Mouse (Mus musculus): Measurements from ENCODE around the gene Brap. TPM values are rescaled to one million over a fixed set of nuclear protein-coding genes. Genes with fewer than 3 reads are reported as not detected.
"Not testable (repeated sequence)": the region's sequence is repeated elsewhere in the genome, so short reads cannot be mapped to it uniquely, and the experiment has no call there.

The Brap gene
- total and polyA plus RNA-seq, 3 experiments: 16.6 to 29.8 (median 27.8) TPM

DNA sequence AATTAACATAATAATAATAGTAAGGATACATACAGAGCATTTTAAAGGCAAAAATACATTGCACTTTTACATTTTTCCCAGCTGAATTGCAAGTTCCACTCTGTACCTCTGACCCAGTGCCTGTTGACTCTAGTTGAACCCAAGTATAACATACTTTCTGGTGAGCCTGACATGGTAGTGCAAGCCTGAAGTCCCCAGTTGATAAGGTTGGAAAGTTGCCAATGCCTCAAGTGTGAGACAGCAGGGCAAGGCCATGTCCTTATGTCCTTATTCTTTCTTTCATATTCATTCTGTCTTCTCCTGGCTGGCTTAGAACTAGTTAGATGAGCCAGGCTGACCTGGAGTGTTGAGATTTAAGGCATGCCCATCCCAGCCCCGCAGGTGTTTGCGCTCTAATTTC is 21.9 kb downstream of the Brap start:
- DNase-seq: no peak
- Histone ChIP-seq H3K36me3 (ENCODE audit: control insufficient read depth, insufficient read depth, low read length) (no peaks in the 10 kb centered on the region), H3K4me3 (no peak overlapping the region), H3K9ac (ENCODE audit: low read depth, low read length) (no peak overlapping the region), H3K27ac (no peak overlapping the region), H3K27me3 (ENCODE audit: control insufficient read depth, insufficient read depth, low read length) (no peaks in the 10 kb centered on the region), H3K4me1 (ENCODE audit: control insufficient read depth, insufficient read depth, low read length) (no peaks in the 10 kb centered on the region), H3K79me2 (replicated peaks; ENCODE audit: control insufficient read depth, insufficient read depth, low read length) (no peaks in the 10 kb centered on the region)
- no peak for TF ChIP-seq CTCF (IDR thresholded peaks at IDR 0.05)
- TF ChIP-seq POLR2A (IDR thresholded peaks at IDR 0.05; ENCODE audit: insufficient read depth, low read depth, low read length): no peak
- no peak for TF ChIP-seq EP300 (IDR thresholded peaks at IDR 0.05; ENCODE audit: insufficient read depth, low read depth, low read length)
- 98% methylated on average over 2 of the region's 2 CpGs for WGBS
- intact Hi-C loops (cut with DNase I): no loop called here

DNA sequence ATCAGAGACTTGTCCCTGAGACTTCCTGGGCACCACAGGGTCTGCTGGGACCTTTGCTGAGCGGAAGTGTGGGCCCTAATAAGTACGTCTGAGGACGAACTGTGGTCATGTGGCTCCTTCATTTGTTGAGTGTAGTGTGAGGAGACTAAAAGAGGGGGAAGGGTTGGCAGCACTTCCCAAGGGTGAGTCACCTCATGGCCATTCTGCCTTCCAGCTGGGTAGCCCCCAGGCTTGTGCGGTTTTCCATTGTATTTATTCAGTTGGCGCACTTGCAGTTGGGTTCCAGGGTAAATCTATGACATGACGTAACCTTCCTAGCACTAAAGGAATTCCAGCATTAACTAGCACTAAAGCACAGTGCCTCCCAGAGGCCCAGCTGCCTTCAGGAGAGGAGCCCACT is 25.1 kb downstream of the Brap start:
- Histone ChIP-seq H3K27me3 (ENCODE audit: control insufficient read depth, insufficient read depth, low read length) (no peaks in the 10 kb centered on the region), H3K9ac (ENCODE audit: low read depth, low read length) (no peak overlapping the region), H3K27ac (no peak overlapping the region), H3K36me3 (ENCODE audit: control insufficient read depth, insufficient read depth, low read length) (no peaks in the 10 kb centered on the region), H3K4me3 (no peak overlapping the region), H3K4me1 (ENCODE audit: control insufficient read depth, insufficient read depth, low read length) (no peaks in the 10 kb centered on the region), H3K79me2 (replicated peaks; ENCODE audit: control insufficient read depth, insufficient read depth, low read length) (no peaks in the 10 kb centered on the region)
- intact Hi-C loops (cut with DNase I): no loop called here
- DNase-seq: no peak
- 79% methylated on average over 6 of the region's 6 CpGs for WGBS
- TF ChIP-seq CTCF (IDR thresholded peaks at IDR 0.05) (no peak), POLR2A (IDR thresholded peaks at IDR 0.05; ENCODE audit: insufficient read depth, low read depth, low read length) (no peak), EP300 (IDR thresholded peaks at IDR 0.05; ENCODE audit: insufficient read depth, low read depth, low read length) (no peak)

- no peaks in the 10 kb centered on the region for H3K79me2 ChIP-seq (replicated peaks; ENCODE audit: control insufficient read depth, insufficient read depth, low read length)
- H3K4me1 ChIP-seq (ENCODE audit: control insufficient read depth, insufficient read depth, low read length): peaks cover 1% of the 10 kb centered on the region
- 52% methylated on average over 15 of the region's 15 CpGs for WGBS
- H3K27me3 ChIP-seq (ENCODE audit: control insufficient read depth, insufficient read depth, low read length): no peaks in the 10 kb centered on the region
- TF ChIP-seq POLR2A (IDR thresholded peaks at IDR 0.05; ENCODE audit: insufficient read depth, low read depth, low read length): no peak
- peak; percentile 59 for TF ChIP-seq CTCF (IDR thresholded peaks at IDR 0.05)
- no peak for TF ChIP-seq EP300 (IDR thresholded peaks at IDR 0.05; ENCODE audit: insufficient read depth, low read depth, low read length)
- no peak overlapping the region for H3K4me3 ChIP-seq
- H3K27ac ChIP-seq: no peak overlapping the region
- no peak for DNase-seq
- no peak overlapping the region for H3K9ac ChIP-seq (ENCODE audit: low read depth, low read length)
- no peaks in the 10 kb centered on the region for H3K36me3 ChIP-seq (ENCODE audit: control insufficient read depth, insufficient read depth, low read length)
- intact Hi-C loops (cut with DNase I): no loop called here
Observed at GRCm38 (mm10) chr5:121686113-121686898, 25.9 kb downstream of the Brap start.

DNA sequence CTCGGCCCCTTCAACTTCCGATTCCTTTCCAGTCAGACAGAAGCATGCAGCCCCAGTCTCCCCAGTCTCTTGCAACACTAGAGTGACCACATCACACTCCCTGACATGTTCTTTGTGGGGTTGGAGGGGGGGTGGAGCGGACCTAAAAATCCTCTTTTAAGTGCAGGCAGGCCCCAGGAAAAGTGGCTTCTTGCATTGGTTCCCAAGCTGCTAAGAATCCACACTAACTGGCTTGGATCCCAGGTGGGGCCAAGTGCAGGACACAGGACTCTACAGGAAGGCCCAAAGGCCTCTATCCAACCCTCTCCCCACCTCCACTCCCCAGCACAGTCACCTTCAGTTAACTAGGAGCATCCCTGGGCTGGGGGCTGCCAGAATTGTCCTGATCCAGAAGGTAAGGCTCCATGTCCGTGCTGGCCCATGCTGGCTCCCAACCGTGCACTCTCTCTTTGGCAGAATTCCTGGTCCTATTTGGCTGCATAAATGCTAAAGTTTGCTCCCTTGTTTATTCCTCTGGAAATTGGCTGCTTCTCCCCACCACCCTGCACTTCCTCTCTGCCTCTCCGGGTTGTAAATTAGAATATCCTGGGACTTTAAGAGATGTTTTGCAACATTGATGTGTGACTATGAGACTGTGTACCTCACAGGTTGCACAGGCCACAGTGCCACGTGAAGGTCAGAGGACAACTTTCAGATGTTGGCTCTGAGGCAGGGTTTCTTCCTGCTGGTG is 30.3 kb downstream of the Brap start:
- H3K27me3 ChIP-seq (ENCODE audit: control insufficient read depth, insufficient read depth, low read length): no peaks in the 10 kb centered on the region
- peak overlapping the region; percentile 38 for H3K27ac ChIP-seq
- H3K4me1 ChIP-seq (ENCODE audit: control insufficient read depth, insufficient read depth, low read length): peaks cover 1% of the 10 kb centered on the region
- DNase-seq: peak; percentile 52 to 55
- 42% methylated on average over 7 of the region's 7 CpGs for WGBS
- no peak overlapping the region for H3K9ac ChIP-seq (ENCODE audit: low read depth, low read length)
- TF ChIP-seq EP300 (IDR thresholded peaks at IDR 0.05; ENCODE audit: insufficient read depth, low read depth, low read length) (no peak), CTCF (IDR thresholded peaks at IDR 0.05) (no peak), POLR2A (IDR thresholded peaks at IDR 0.05; ENCODE audit: insufficient read depth, low read depth, low read length) (no peak)
- intact Hi-C loops (cut with DNase I): no loop called here
- H3K79me2 ChIP-seq (replicated peaks; ENCODE audit: control insufficient read depth, insufficient read depth, low read length): no peaks in the 10 kb centered on the region
- no peaks in the 10 kb centered on the region for H3K36me3 ChIP-seq (ENCODE audit: control insufficient read depth, insufficient read depth, low read length)
- H3K4me3 ChIP-seq: no peak overlapping the region

DNA sequence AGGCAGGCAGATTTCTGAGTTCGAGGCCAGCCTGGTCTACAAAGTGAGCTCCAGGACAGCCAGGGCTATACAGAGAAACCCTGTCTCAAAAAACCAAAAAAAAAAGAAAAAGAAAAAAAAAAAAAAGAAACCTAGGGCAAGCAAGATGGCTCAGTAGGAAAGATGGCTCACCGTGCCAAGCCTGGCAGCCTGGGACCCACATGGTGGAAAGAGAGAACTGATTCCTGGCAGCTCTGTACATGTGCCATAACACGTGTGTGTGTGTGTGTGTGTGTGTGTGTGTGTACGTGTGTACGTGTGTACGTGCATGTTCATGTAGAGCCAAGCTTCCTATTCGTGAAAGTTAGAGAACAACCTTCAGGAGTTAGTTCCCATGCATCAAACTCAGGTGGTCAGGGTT is 31.1 kb downstream of the Brap start:
- intact Hi-C loops (cut with DNase I): not testable (repeated sequence)

DNA sequence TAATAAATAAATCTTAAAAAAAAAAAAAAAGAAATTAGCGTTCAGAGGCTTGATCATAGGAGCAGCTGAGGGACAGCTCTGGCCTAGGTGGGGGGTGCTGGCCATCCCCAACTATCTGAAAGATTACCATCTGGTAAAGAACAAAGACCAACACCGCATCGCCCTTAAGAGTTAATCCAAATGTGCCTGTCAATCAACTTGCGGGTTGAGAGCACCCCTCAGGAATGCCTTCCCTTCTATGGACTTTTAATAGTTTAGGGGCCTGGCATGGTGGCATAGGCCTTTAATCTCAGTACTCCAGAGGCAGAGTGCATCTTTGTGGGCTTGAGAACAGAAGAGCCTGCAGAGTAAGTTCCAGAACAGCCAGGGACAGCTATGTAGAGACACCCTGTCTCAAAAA is 32.5 kb downstream of the Brap start:
- Histone ChIP-seq H3K36me3 (ENCODE audit: control insufficient read depth, insufficient read depth, low read length) (no peaks in the 10 kb centered on the region), H3K79me2 (replicated peaks; ENCODE audit: control insufficient read depth, insufficient read depth, low read length) (no peaks in the 10 kb centered on the region), H3K9ac (ENCODE audit: low read depth, low read length) (no peak overlapping the region), H3K27ac (no peak overlapping the region), H3K4me1 (ENCODE audit: control insufficient read depth, insufficient read depth, low read length) (peaks cover 1% of the 10 kb centered on the region), H3K4me3 (no peak overlapping the region), H3K27me3 (ENCODE audit: control insufficient read depth, insufficient read depth, low read length) (no peaks in the 10 kb centered on the region)
- intact Hi-C loops (cut with DNase I): no loop called here
- TF ChIP-seq EP300 (IDR thresholded peaks at IDR 0.05; ENCODE audit: insufficient read depth, low read depth, low read length) (no peak), POLR2A (IDR thresholded peaks at IDR 0.05; ENCODE audit: insufficient read depth, low read depth, low read length) (no peak), CTCF (IDR thresholded peaks at IDR 0.05) (no peak)
- DNase-seq: no peak
- 80% methylated on average over 4 of the region's 4 CpGs for WGBS

More for the DNA sequence above, 31.1 kb downstream of the Brap start:
- not testable (repeated sequence) for H3K4me3 ChIP-seq; DNase-seq; H3K36me3 ChIP-seq (ENCODE audit: control insufficient read depth, insufficient read depth, low read length); H3K27ac ChIP-seq; H3K79me2 ChIP-seq (replicated peaks; ENCODE audit: control insufficient read depth, insufficient read depth, low read length); H3K9ac ChIP-seq (ENCODE audit: low read depth, low read length); H3K4me1 ChIP-seq (ENCODE audit: control insufficient read depth, insufficient read depth, low read length); H3K27me3 ChIP-seq (ENCODE audit: control insufficient read depth, insufficient read depth, low read length)
- WGBS: 93% methylated on average over 7 of the region's 7 CpGs

Measured in heart, adult 2 months (tissue).